Mouse (Mus musculus) stomach, embryonic 14.5 days (tissue): Measurements from ENCODE around the gene Bub1b. TPM values are rescaled to one million over a fixed set of nuclear protein-coding genes. Genes with fewer than 3 reads are reported as not detected.
A peak's percentile ranks its signal among the peaks of the same experiment; 100 is the strongest.

Experiments used
- ATAC-seq: fragments of 200-750 bp; cut with Nextera tagmentation; 2 replicates; pipeline ENCODE4 v1.8.0; 2017; ENCODE audit warnings: low read depth, moderate TSS enrichment; ENCODE audit not compliant: insufficient number of reproducible peaks, insufficient read depth, low FRiP score
- H3K27ac ChIP-seq: fragments of 300-500 bp; sonication (generic); 2 replicates; pipeline ENCODE4 v1.5.1; 2014; ENCODE audit warnings: mild to moderate bottlenecking, low read length, moderate library complexity, mixed read lengths
- H3K27me3 ChIP-seq: fragments of 300-500 bp; sonication (generic); 2 replicates; pipeline ENCODE4 v1.6.1; 2014; ENCODE audit warnings: low read length, control low read depth, mixed read lengths; ENCODE audit not compliant: control insufficient read depth, insufficient read depth
- H3K36me3 ChIP-seq: fragments of 300-500 bp; sonication (generic); 2 replicates; pipeline ENCODE4 v1.6.1; 2014; ENCODE audit warnings: mild to moderate bottlenecking, control low read depth, low read length, moderate library complexity, mixed read lengths; ENCODE audit not compliant: control insufficient read depth, insufficient read depth
- H3K4me1 ChIP-seq: fragments of 300-500 bp; sonication (generic); 2 replicates; pipeline ENCODE4 v1.6.1; 2014; ENCODE audit warnings: low read length, control low read depth, mixed read lengths; ENCODE audit not compliant: control insufficient read depth, insufficient read depth
- H3K4me2 ChIP-seq: fragments of 300-500 bp; sonication (generic); replicated peaks from 2 replicates; pipeline ENCODE4 v1.6.1; 2014; ENCODE audit warnings: low read depth, low read length, control low read depth
- H3K4me3 ChIP-seq: fragments of 300-500 bp; sonication (generic); 2 replicates; pipeline ENCODE4 v1.5.1; 2014; ENCODE audit warnings: low read depth, low read length, control low read depth
- H3K9ac ChIP-seq: fragments of 300-500 bp; sonication (generic); replicated peaks from 2 replicates; pipeline ENCODE4 v1.6.1; 2014; ENCODE audit warnings: low read depth, mild to moderate bottlenecking, control low read depth, low read length, moderate library complexity, mixed read lengths
- H3K9me3 ChIP-seq: fragments of 300-500 bp; sonication (generic); 2 replicates; pipeline ENCODE4 v1.6.1; 2016; ENCODE audit warnings: low read depth, low read length, control low read depth; ENCODE audit not compliant: control insufficient read depth
- WGBS: fragments of 180-500 bp; shearing (Covaris S2); extraction: QIAGEN DNeasy Blood & Tissue Kit; methylation state at CpG from one replicate; pipeline ENCODE4 v1.1.7; 2014; 5-methylcytosine and 5-hydroxymethylcytosine counted together
- polyA plus RNA-seq: library from polyadenylated mRNA; unstranded; fragments of >200 nt; fragmentation: Nextera tagmentation; extraction: Ambion mirVana; gene quantifications from 2 replicates; pipeline ENCODE4 v1.2.1, GENCODE M21; 2014

The Bub1b gene
- polyA plus RNA-seq, 1 experiment from 2014 or later, result 81.2 TPM

GRCm38 (mm10) chr2:118656688-118657281 is 58.8 kb downstream of the Bub1b start:
- H3K27me3 ChIP-seq, result no peaks in the 10 kb centered on the region
- peak overlapping the region; percentile 68; the same call in 1 of the 2 replicates for H3K27ac ChIP-seq
- H3K4me3 ChIP-seq, result no peak overlapping the region
- peak; percentile 43 for ATAC-seq
- no peaks in the 10 kb centered on the region for H3K36me3 ChIP-seq
- no peak overlapping the region for H3K4me2 ChIP-seq
- 21% methylated on average over 3 of the region's 3 CpGs for WGBS
- H3K4me1 ChIP-seq, result peaks cover 23% of the 10 kb centered on the region
- no peak overlapping the region for H3K9ac ChIP-seq
- no peaks in the 10 kb centered on the region for H3K9me3 ChIP-seq

- H3K27me3 ChIP-seq, result no peaks in the 10 kb centered on the region
- no peak overlapping the region for H3K4me3 ChIP-seq
- ATAC-seq, result peak; percentile 84
- no peaks in the 10 kb centered on the region for H3K36me3 ChIP-seq
- H3K4me2 ChIP-seq, result no peak overlapping the region
- no peaks in the 10 kb centered on the region for H3K9me3 ChIP-seq
- no peak overlapping the region for H3K27ac ChIP-seq
- peaks cover 34% of the 10 kb centered on the region for H3K4me1 ChIP-seq
- 36% methylated on average over 4 of the region's 4 CpGs for WGBS
- no peak overlapping the region for H3K9ac ChIP-seq
These were observed 60.4 kb downstream of the Bub1b start for GRCm38 (mm10) chr2:118658457-118658856.

- peaks cover 36% of the 10 kb centered on the region for H3K4me1 ChIP-seq
- H3K36me3 ChIP-seq, result no peaks in the 10 kb centered on the region
- no peak overlapping the region for H3K27ac ChIP-seq
- H3K27me3 ChIP-seq, result no peaks in the 10 kb centered on the region
- WGBS, result 80% methylated on average over 1 of the region's 1 CpGs
- H3K4me2 ChIP-seq, result no peak overlapping the region
- peak; percentile 30; the same call in 1 of the 2 replicates for ATAC-seq
- H3K4me3 ChIP-seq, result no peak overlapping the region
- no peak overlapping the region for H3K9ac ChIP-seq
- no peaks in the 10 kb centered on the region for H3K9me3 ChIP-seq
These were observed 61.1 kb downstream of the Bub1b start for GRCm38 (mm10) chr2:118659077-118659476.

GRCm38 (mm10) chr2:118659493-118659892 is 61.5 kb downstream of the Bub1b start:
- H3K27ac ChIP-seq, result no peak overlapping the region
- H3K4me3 ChIP-seq, result no peak overlapping the region
- H3K4me1 ChIP-seq, result peaks cover 36% of the 10 kb centered on the region
- 80% methylated on average over 12 of the region's 12 CpGs for WGBS
- H3K36me3 ChIP-seq, result no peaks in the 10 kb centered on the region
- H3K27me3 ChIP-seq, result no peaks in the 10 kb centered on the region
- H3K4me2 ChIP-seq, result peak overlapping the region; percentile 51
- no peaks in the 10 kb centered on the region for H3K9me3 ChIP-seq
- no peak overlapping the region for H3K9ac ChIP-seq
- no peak for ATAC-seq

- H3K9me3 ChIP-seq, result no peaks in the 10 kb centered on the region
- peak; percentile 68; the same call in 1 of the 2 replicates for ATAC-seq
- peak overlapping the region; percentile 25; the same call in 1 of the 2 replicates for H3K9ac ChIP-seq
- WGBS, result 0% methylated on average over 4 of the region's 4 CpGs
- H3K36me3 ChIP-seq, result no peaks in the 10 kb centered on the region
- H3K4me3 ChIP-seq, result peak overlapping the region; percentile 31
- H3K4me2 ChIP-seq, result peak overlapping the region; percentile 51
- H3K4me1 ChIP-seq, result peaks cover 36% of the 10 kb centered on the region
- H3K27ac ChIP-seq, result no peak overlapping the region
- H3K27me3 ChIP-seq, result no peaks in the 10 kb centered on the region
These were observed 62.0 kb downstream of the Bub1b start for GRCm38 (mm10) chr2:118659998-118660452.

- peaks cover 29% of the 10 kb centered on the region for H3K4me1 ChIP-seq
- no peak for ATAC-seq
- no peaks in the 10 kb centered on the region for H3K36me3 ChIP-seq
- H3K9me3 ChIP-seq, result no peaks in the 10 kb centered on the region
- H3K4me2 ChIP-seq, result no peak overlapping the region
- H3K4me3 ChIP-seq, result no peak overlapping the region
- H3K27me3 ChIP-seq, result no peaks in the 10 kb centered on the region
- no peak overlapping the region for H3K9ac ChIP-seq
- 66% methylated on average over 9 of the region's 9 CpGs for WGBS
- no peak overlapping the region for H3K27ac ChIP-seq
These were observed 63.9 kb downstream of the Bub1b start for GRCm38 (mm10) chr2:118661891-118662290.

GRCm38 (mm10) chr2:118662902-118663803 is 65.1 kb downstream of the Bub1b start, which contains the start of gene Pak6:
Gene Pak6 (plus strand): TSS chr2:118663303.
- peaks cover 26% of the 10 kb centered on the region for H3K4me1 ChIP-seq
- peak within 1 kb of the TSS; percentile 28 for H3K4me3 ChIP-seq
- no peaks in the 10 kb centered on the region for H3K9me3 ChIP-seq
- H3K36me3 ChIP-seq, result no peaks in the 10 kb centered on the region
- peak within 1 kb of the TSS; percentile 18; the same call in 1 of the 2 replicates for H3K9ac ChIP-seq
- WGBS, result 3% methylated on average over 37 of the region's 37 CpGs
- peak within 1 kb of the TSS; percentile 77 for H3K4me2 ChIP-seq
- no peaks in the 10 kb centered on the region for H3K27me3 ChIP-seq
- no peak for ATAC-seq
- 0 out of 2 replicates have a peak within 1 kb of the TSS, but pooled peaks have one; percentile 24 for H3K27ac ChIP-seq
